Mouse (Mus musculus) liver, postnatal 0 days (tissue): ENCODE measurements around the gene Tmem179b. TPM values are rescaled to one million over a fixed set of nuclear protein-coding genes. Genes with fewer than 3 reads are reported as not detected.

Source experiments
- ATAC-seq: fragments of 200-750 bp; cut with Nextera tagmentation; 2 replicates; pipeline ENCODE4 v1.8.0; 2017; ENCODE audit warnings: mild to moderate bottlenecking, moderate library complexity
- DNase-seq: peaks from one replicate; pipeline ENCODE4 v3.0.0-alpha.2; 2016
- H3K27ac ChIP-seq: fragments of 300-500 bp; sonication (generic); 2 replicates; pipeline ENCODE4 v1.5.1; 2014; ENCODE audit warnings: antibody characterized with exemption, moderate library complexity, mild to moderate bottlenecking, low read depth
- H3K27me3 ChIP-seq: fragments of 300-500 bp; sonication (generic); 2 replicates; pipeline ENCODE4 v1.6.1; 2014; ENCODE audit warnings: low read length, control low read depth, mixed read lengths; ENCODE audit not compliant: insufficient read depth
- H3K36me3 ChIP-seq: fragments of 300-500 bp; sonication (generic); replicated peaks from 2 replicates; pipeline ENCODE4 v1.6.1; 2014; ENCODE audit warnings: mild to moderate bottlenecking, control low read depth, low read length, moderate library complexity, mixed read lengths; ENCODE audit not compliant: insufficient read depth
- H3K4me1 ChIP-seq: fragments of 300-500 bp; sonication (generic); 2 replicates; pipeline ENCODE4 v1.6.1; 2014; ENCODE audit warnings: antibody characterized with exemption, mild to moderate bottlenecking, control low read depth; ENCODE audit not compliant: insufficient read depth
- H3K4me2 ChIP-seq: fragments of 300-500 bp; sonication (generic); 2 replicates; pipeline ENCODE4 v1.6.1; 2014; ENCODE audit warnings: low read depth, mild to moderate bottlenecking, low read length, moderate library complexity, mixed read lengths
- H3K4me3 ChIP-seq: fragments of 300-500 bp; sonication (generic); 2 replicates; pipeline ENCODE4 v1.5.1; 2014; ENCODE audit warnings: low read depth, low read length
- H3K9ac ChIP-seq: fragments of 300-500 bp; sonication (generic); replicated peaks from 2 replicates; pipeline ENCODE4 v1.6.1; 2014; ENCODE audit warnings: mild to moderate bottlenecking, moderate library complexity
- H3K9me3 ChIP-seq: fragments of 300-500 bp; sonication (generic); 2 replicates; pipeline ENCODE4 v1.6.1; 2016; ENCODE audit warnings: mild to moderate bottlenecking, control low read depth, low read length, mixed read lengths
- CTCF ChIP-seq: sonication (generic); IDR thresholded peaks from 2 replicates; pipeline ENCODE4 v1.5.1; 2016; ENCODE audit warnings: antibody characterized with exemption, low read depth
- EP300 ChIP-seq: IDR thresholded peaks from 2 replicates; pipeline ENCODE4 v1.6.1; 2016; ENCODE audit warnings: antibody characterized with exemption, low read depth, mild to moderate bottlenecking
- WGBS: fragments of 180-500 bp; shearing (Covaris S2); extraction: QIAGEN DNeasy Blood & Tissue Kit; methylation state at CpG from one replicate; pipeline ENCODE4 v1.1.7; 2014; ENCODE audit not compliant: insufficient replicate concordance; 5-methylcytosine and 5-hydroxymethylcytosine counted together
- polyA plus RNA-seq: library from polyadenylated mRNA; unstranded; fragments of >200 nt; fragmentation: Nextera tagmentation; extraction: Ambion mirVana; gene quantifications from 2 replicates; pipeline ENCODE4 v1.2.1, GENCODE M21; 2015

Tmem179b gene
- polyA plus RNA-seq, 1 experiment from 2014 or later: 80.3 TPM

DNA sequence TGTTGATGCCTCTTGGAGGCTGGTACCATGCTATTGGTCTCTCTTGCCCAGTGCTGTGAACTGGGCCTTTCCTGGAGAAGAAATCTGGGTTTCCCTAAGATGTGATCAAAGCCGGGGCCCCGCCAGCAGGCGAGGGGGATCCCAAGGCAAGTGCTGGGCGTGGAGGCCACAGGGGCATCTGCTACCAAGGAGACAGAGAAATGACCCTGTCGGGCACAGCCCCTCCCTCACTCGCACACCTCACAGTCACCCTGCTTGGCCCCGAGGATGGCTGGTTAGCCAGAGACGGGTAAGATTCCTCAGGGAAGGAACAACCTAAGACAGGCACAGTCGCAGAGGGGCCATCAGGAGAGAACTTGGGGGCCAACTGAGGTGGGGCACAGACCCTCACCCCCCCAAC, 8.7 kb downstream of the Tmem179b start:
- Histone ChIP-seq H3K4me2 (no peak overlapping the region), H3K27ac (no peak overlapping the region), H3K36me3 (peaks cover 82% of the 10 kb centered on the region), H3K9ac (no peak overlapping the region), H3K4me3 (no peak overlapping the region), H3K4me1 (peaks cover 4% of the 10 kb centered on the region; the same call in 1 of the 2 replicates), H3K9me3 (no peaks in the 10 kb centered on the region; the same call in 1 of the 2 replicates), H3K27me3 (no peaks in the 10 kb centered on the region)
- TF ChIP-seq EP300 (no peak), CTCF (no peak)
- DNase-seq: no peak
- ATAC-seq: no peak
- 93% methylated on average over 9 of the region's 9 CpGs for WGBS

DNA sequence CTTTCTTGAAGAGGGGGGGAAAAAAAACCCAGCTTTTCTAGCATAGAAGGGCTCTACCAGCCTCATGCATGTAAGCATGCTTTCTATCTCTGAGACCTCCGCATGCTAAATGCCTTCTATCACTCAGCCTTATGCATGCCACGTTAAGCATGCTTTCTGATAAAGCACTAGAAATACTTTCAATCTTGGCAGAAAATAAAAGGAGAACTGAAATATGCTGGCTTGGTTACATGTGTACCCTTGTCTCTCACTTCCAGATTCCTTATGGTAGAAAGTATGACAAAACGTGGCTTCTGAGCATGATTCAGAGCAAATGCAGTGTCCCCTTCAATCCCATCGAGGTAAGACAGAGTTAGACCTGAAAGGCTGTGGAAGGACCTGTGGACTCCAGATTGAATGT, 11.0 kb downstream of the Tmem179b start:
- no peaks in the 10 kb centered on the region; the same call in 1 of the 2 replicates for H3K9me3 ChIP-seq
- ATAC-seq (no peak), DNase-seq (no peak)
- TF ChIP-seq EP300 (no peak), CTCF (no peak)
- H3K27me3 ChIP-seq: no peaks in the 10 kb centered on the region
- no peak overlapping the region for H3K27ac ChIP-seq
- 85% methylated on average over 4 of the region's 4 CpGs for WGBS
- peaks cover 10% of the 10 kb centered on the region for H3K4me1 ChIP-seq
- no peak overlapping the region for H3K4me3 ChIP-seq
- no peak overlapping the region for H3K9ac ChIP-seq
- H3K4me2 ChIP-seq: no peak overlapping the region
- peaks cover 62% of the 10 kb centered on the region for H3K36me3 ChIP-seq

DNA sequence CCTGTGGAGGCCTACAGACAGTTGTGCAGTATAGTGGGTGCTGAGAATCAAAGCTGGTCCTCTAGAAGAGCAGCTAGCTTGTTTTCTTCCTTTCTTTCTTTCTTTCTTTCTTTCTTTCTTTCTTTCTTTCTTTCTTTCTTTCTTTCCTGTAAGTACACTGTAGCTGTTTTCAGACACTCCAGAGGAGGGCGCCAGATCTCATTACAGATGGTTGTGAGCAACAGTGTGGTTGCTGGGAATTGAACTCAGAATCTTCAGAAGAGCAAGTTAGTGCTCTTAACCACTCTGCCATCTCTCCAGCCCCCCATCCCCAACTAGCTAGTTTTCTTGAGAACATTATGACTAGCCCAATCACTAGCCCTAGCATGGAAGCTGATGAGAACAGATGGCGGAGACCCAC, 13.5 kb downstream of the Tmem179b start:
- WGBS: 93% methylated on average over 2 of the region's 2 CpGs
- H3K4me3 ChIP-seq: no peak overlapping the region
- H3K27me3 ChIP-seq: no peaks in the 10 kb centered on the region
- no peak overlapping the region for H3K4me2 ChIP-seq
- DNase-seq (no peak), ATAC-seq (no peak)
- H3K36me3 ChIP-seq: peaks cover 39% of the 10 kb centered on the region
- no peak overlapping the region for H3K9ac ChIP-seq
- TF ChIP-seq EP300 (no peak), CTCF (peak; percentile 45)
- H3K27ac ChIP-seq: no peak overlapping the region
- H3K9me3 ChIP-seq: no peaks in the 10 kb centered on the region; the same call in 1 of the 2 replicates
- peaks cover 19% of the 10 kb centered on the region for H3K4me1 ChIP-seq

DNA sequence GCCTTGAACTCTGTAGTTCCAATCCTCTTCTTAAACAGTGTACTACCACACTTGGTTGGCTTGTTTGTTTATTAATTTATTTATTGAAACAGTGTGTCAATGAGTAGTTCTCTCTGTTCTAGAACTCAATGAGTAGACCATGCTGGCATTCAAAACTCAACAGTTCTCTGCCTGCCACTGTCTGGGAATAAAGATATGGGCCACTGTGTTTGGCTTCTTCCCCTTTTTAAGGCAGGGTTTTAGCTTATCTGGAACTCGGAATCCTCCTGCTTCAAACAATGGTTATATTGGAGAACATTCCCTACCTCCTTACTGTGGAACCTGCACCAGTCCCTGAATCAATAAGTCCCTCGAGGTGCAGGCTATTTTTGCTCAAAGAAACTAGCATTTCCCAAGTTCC, 15.4 kb downstream of the Tmem179b start:
- peak overlapping the region; percentile 97; the same call in 1 of the 2 replicates for H3K9ac ChIP-seq
- peak overlapping the region; percentile 94; the same call in 1 of the 2 replicates for H3K4me3 ChIP-seq
- no peaks in the 10 kb centered on the region for H3K27me3 ChIP-seq
- DNase-seq (no peak), ATAC-seq (no peak)
- H3K36me3 ChIP-seq: peaks cover 36% of the 10 kb centered on the region
- 0 out of 2 replicates have a peak overlapping the region, but pooled peaks have one; percentile 5 for H3K27ac ChIP-seq
- H3K4me1 ChIP-seq: peaks cover 27% of the 10 kb centered on the region
- no peak for TF ChIP-seq EP300
- no peak for TF ChIP-seq CTCF
- H3K4me2 ChIP-seq: peak overlapping the region; percentile 86
- H3K9me3 ChIP-seq: no peaks in the 10 kb centered on the region
- 43% methylated on average over 2 of the region's 2 CpGs for WGBS

DNA sequence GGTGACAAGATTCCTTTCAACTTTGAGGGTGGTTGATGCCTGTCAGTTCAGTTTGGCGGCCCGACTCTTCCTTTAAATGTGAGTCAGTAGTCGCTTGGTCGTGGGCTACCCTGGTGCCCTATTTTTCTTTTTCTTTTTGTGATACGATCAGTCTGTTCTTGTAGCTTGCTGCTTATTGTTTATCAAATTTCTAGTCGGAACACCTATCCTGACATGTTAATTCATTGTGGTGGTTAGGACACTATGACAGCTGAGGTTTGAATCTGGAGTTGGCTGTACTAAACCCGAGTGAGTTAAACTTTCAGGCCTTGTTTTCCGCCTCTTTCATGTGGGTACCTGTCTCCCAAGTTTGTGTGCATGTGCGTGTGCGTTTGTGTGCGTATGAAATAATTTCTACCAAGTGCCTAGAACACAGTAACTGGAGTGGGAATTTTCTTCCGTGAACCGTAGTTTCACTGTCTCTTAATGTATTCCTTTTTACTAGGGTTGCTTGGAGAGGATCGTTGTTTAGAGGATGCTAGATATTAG, 16.7 kb downstream of the Tmem179b start:
- 2% methylated on average over 14 of the region's 14 CpGs for WGBS

DNA sequence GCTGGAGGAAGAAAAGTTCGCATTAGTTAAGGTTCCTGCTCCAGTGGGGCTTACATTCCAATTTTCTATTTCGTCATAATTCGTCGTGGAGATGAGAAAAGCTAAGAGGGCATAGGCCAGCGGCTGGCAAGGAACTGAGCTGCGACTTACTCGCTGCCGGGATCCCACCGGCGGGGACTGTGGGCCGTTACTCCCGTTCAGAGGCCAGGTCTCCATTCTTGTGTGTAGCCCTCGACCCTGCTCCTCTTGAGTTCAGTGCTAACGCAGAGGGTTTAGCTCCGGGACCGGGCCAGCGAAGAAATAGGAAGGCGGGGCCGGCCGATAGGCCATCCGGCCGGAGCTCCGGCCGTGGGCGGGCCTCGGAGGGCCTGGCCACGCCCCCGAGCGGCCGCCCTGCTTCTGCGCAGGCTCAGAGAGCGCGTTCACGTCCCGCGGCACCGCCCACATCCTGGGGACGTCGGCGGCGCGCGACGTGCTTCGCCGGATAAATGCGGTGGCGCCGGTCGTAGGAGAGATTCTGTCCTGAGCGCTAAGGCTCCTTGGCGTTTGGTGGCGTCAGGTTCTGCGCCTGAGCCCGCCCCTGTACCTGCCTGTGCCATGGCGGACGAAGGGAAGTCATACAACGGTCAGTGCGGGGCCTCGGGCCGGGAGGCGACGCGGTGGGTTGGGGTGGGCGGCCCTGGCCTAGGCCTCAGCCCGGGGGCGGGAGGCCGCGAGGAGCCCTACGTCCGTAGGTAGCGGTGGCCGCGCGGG, 17.5 kb downstream of the Tmem179b start, which contains the start of gene Nxf1:
TSS of gene Nxf1 (plus strand) at position 439 of the 753 bp plus-strand sequence.
- Histone ChIP-seq H3K4me2 (peak within 1 kb of the TSS; percentile 86), H3K9me3 (no peaks in the 10 kb centered on the region), H3K27me3 (no peaks in the 10 kb centered on the region), H3K36me3 (peaks cover 34% of the 10 kb centered on the region), H3K9ac (peak within 1 kb of the TSS; percentile 97), H3K4me1 (peaks cover 27% of the 10 kb centered on the region), H3K27ac (peak within 1 kb of the TSS; percentile 94), H3K4me3 (peak within 1 kb of the TSS; percentile 94)
- DNase-seq: peak; percentile 97
- WGBS: under 1% methylated on average over 71 of the region's 75 CpGs
- TF ChIP-seq EP300 (no peak), CTCF (no peak)
- ATAC-seq: peak; percentile 96

More for the DNA sequence above, 16.7 kb downstream of the Tmem179b start:
- H3K4me2 ChIP-seq: peak overlapping the region; percentile 86
- ATAC-seq (no peak), DNase-seq (no peak)
- peaks cover 34% of the 10 kb centered on the region for H3K36me3 ChIP-seq
- H3K9me3 ChIP-seq: no peaks in the 10 kb centered on the region
- H3K9ac ChIP-seq: peak overlapping the region; percentile 97
- peak overlapping the region; percentile 94 for H3K27ac ChIP-seq
- peaks cover 27% of the 10 kb centered on the region for H3K4me1 ChIP-seq
- H3K27me3 ChIP-seq: no peaks in the 10 kb centered on the region
- H3K4me3 ChIP-seq: peak overlapping the region; percentile 94
- no peak for TF ChIP-seq CTCF
- no peak for TF ChIP-seq EP300
